Mouse (Mus musculus) embryonic facial prominence, embryonic 14.5 days (tissue): ENCODE results near the gene Capns2. TPM values are rescaled to one million over a fixed set of nuclear protein-coding genes. Genes with fewer than 3 reads are reported as not detected.
A peak's percentile ranks its signal among the peaks of the same experiment; 100 is the strongest.

Experiments used
- ATAC-seq: fragments of 200-750 bp; cut with Nextera tagmentation; 2 replicates; pipeline ENCODE4 v1.8.0; 2017; ENCODE audit warnings: low read depth, moderate number of reproducible peaks, moderate TSS enrichment
- DNase-seq: peaks from one replicate; pipeline ENCODE4 v3.0.0-alpha.2; 2015; ENCODE audit warnings: low spot score
- H3K27ac ChIP-seq: fragments of 300-500 bp; sonication (generic); replicated peaks from 2 replicates; pipeline ENCODE4 v1.5.1; 2014; ENCODE audit warnings: low read depth, mild to moderate bottlenecking, low read length, moderate library complexity
- H3K27me3 ChIP-seq: fragments of 300-500 bp; sonication (generic); replicated peaks from 2 replicates; pipeline ENCODE4 v1.6.1; 2014; ENCODE audit warnings: low read length; ENCODE audit not compliant: control insufficient read depth, insufficient read depth
- H3K36me3 ChIP-seq: fragments of 300-500 bp; sonication (generic); 2 replicates; pipeline ENCODE4 v1.6.1; 2014; ENCODE audit warnings: low read length, mixed read lengths; ENCODE audit not compliant: control insufficient read depth, insufficient read depth
- H3K4me1 ChIP-seq: fragments of 300-500 bp; sonication (generic); 2 replicates; pipeline ENCODE4 v1.6.1; 2014; ENCODE audit warnings: antibody characterized with exemption, low read length; ENCODE audit not compliant: control insufficient read depth, insufficient read depth
- H3K4me2 ChIP-seq: fragments of 300-500 bp; sonication (generic); 2 replicates; pipeline ENCODE4 v1.6.1; 2014; ENCODE audit warnings: low read depth, mild to moderate bottlenecking, low read length, moderate library complexity, mixed read lengths
- H3K4me3 ChIP-seq: fragments of 300-500 bp; sonication (generic); 2 replicates; pipeline ENCODE4 v1.5.1; 2014; ENCODE audit warnings: low read depth, mild to moderate bottlenecking, low read length
- H3K9ac ChIP-seq: fragments of 300-500 bp; sonication (generic); 2 replicates; pipeline ENCODE4 v1.6.1; 2014; ENCODE audit warnings: low read depth, mild to moderate bottlenecking, low read length, moderate library complexity, mixed read lengths
- H3K9me3 ChIP-seq: fragments of 300-500 bp; sonication (generic); 2 replicates; pipeline ENCODE4 v1.6.1; 2016; ENCODE audit warnings: low read length; ENCODE audit not compliant: control insufficient read depth
- WGBS: fragments of 180-500 bp; shearing (Covaris S2); extraction: QIAGEN DNeasy Blood & Tissue Kit; methylation state at CpG from one replicate; pipeline ENCODE4 v1.1.7; 2014; 5-methylcytosine and 5-hydroxymethylcytosine counted together
- microRNA-seq: library from miRNA; unstranded; fragments of <30 nt; microRNA quantifications from one replicate; pipeline ENCODE4, GENCODE M21; 2016; ENCODE audit warnings: borderline number of aligned reads
- polyA plus RNA-seq: library from polyadenylated mRNA; unstranded; fragments of >200 nt; fragmentation: Nextera tagmentation; extraction: Ambion mirVana; gene quantifications from 2 replicates; pipeline ENCODE4 v1.2.1, GENCODE M21; 2014

Capns2 gene
- polyA plus RNA-seq, 1 experiment from 2014 or later, result 17.6 TPM

- H3K27me3 ChIP-seq, result no peaks in the 10 kb centered on the region
- DNase-seq, result peak; percentile 30
- peak; percentile 53; the same call in 1 of the 2 replicates for ATAC-seq
- WGBS, result 90% methylated on average over 3 of the region's 3 CpGs
- H3K4me2 ChIP-seq, result no peak overlapping the region
- H3K27ac ChIP-seq, result no peak overlapping the region
- H3K4me3 ChIP-seq, result no peak overlapping the region
- H3K36me3 ChIP-seq, result no peaks in the 10 kb centered on the region
- H3K9ac ChIP-seq, result no peak overlapping the region
- H3K4me1 ChIP-seq, result peaks cover 5% of the 10 kb centered on the region; the same call in 1 of the 2 replicates
- H3K9me3 ChIP-seq, result peaks cover 3% of the 10 kb centered on the region; the same call in 1 of the 2 replicates
Observed at GRCm38 (mm10) chr8:92921768-92922167, 20.6 kb downstream of the Capns2 start.

- no peak for ATAC-seq
- Histone ChIP-seq H3K9ac (no peak overlapping the region), H3K4me2 (no peak overlapping the region), H3K9me3 (peaks cover 14% of the 10 kb centered on the region), H3K4me1 (no peaks in the 10 kb centered on the region), H3K27ac (no peak overlapping the region), H3K27me3 (no peaks in the 10 kb centered on the region), H3K36me3 (no peaks in the 10 kb centered on the region), H3K4me3 (no peak overlapping the region)
- WGBS, result 63% methylated on average over 4 of the region's 4 CpGs
- DNase-seq, result peak; percentile 21
Observed at GRCm38 (mm10) chr8:92928986-92929385, 27.8 kb downstream of the Capns2 start.

- H3K9ac ChIP-seq, result no peak overlapping the region
- no peaks in the 10 kb centered on the region for H3K36me3 ChIP-seq
- 79% methylated on average over 4 of the region's 4 CpGs for WGBS
- no peak overlapping the region for H3K4me2 ChIP-seq
- no peak overlapping the region for H3K27ac ChIP-seq
- H3K27me3 ChIP-seq, result no peaks in the 10 kb centered on the region
- H3K4me1 ChIP-seq, result no peaks in the 10 kb centered on the region
- no peaks in the 10 kb centered on the region for H3K9me3 ChIP-seq
- no peak overlapping the region for H3K4me3 ChIP-seq
- DNase-seq, result peak; percentile 12
- no peak for ATAC-seq
Observed at GRCm38 (mm10) chr8:92938056-92938455, 36.8 kb downstream of the Capns2 start.

GRCm38 (mm10) chr8:92949071-92949470 lies 47.9 kb downstream of the Capns2 start:
- ATAC-seq (no peak), DNase-seq (no peak)
- WGBS, result 79% methylated on average over 4 of the region's 4 CpGs
- Histone ChIP-seq H3K4me2 (no peak overlapping the region), H3K9ac (no peak overlapping the region), H3K27me3 (no peaks in the 10 kb centered on the region), H3K9me3 (no peaks in the 10 kb centered on the region), H3K4me3 (no peak overlapping the region), H3K36me3 (no peaks in the 10 kb centered on the region), H3K27ac (no peak overlapping the region), H3K4me1 (no peaks in the 10 kb centered on the region)

- Histone ChIP-seq H3K9ac (no peak overlapping the region), H3K4me1 (no peaks in the 10 kb centered on the region), H3K4me3 (no peak overlapping the region), H3K27ac (no peak overlapping the region), H3K4me2 (no peak overlapping the region), H3K9me3 (no peaks in the 10 kb centered on the region), H3K27me3 (no peaks in the 10 kb centered on the region), H3K36me3 (no peaks in the 10 kb centered on the region)
- WGBS, result 76% methylated on average over 12 of the region's 12 CpGs
- no peak for DNase-seq
- no peak for ATAC-seq
Observed at GRCm38 (mm10) chr8:92950639-92951371, 49.6 kb downstream of the Capns2 start.

Small RNA genes lying within 50 kb of the gene (microRNA-seq; reads per million reads assigned to microRNA genes)
- gene Gm22151, result not detected

Other genes starting within 250 kb of the Capns2 start
- gene Irx6, start 227.1 kb upstream of the Capns2 start, polyA plus RNA-seq, result 0.37 and 0.40 TPM in 2 replicates
- gene Mmp2, start 74.1 kb upstream of the Capns2 start, polyA plus RNA-seq, result 330 and 352 TPM in 2 replicates
- gene Lpcat2, start 46.1 kb upstream of the Capns2 start, polyA plus RNA-seq, result 10.2 and 14.1 TPM in 2 replicates
- gene Slc6a2, start 58.7 kb downstream of the Capns2 start, polyA plus RNA-seq, result 1.00 and 1.7 TPM in 2 replicates
- gene Ces1a, start 146.8 kb downstream of the Capns2 start, polyA plus RNA-seq, result not detected in 2 replicates
- 0.36 TPM in 1 of 2 replicates, not detected in the other for gene Ces1b, start 178.6 kb downstream of the Capns2 start, polyA plus RNA-seq
- not detected in 2 replicates for gene Ces1c, start 229.9 kb downstream of the Capns2 start, polyA plus RNA-seq